In genomic region chrX:157818207-157818920, GRCm38 (mm10) we compare ENCODE assay signal across 8 mouse cellular contexts. TPM values are rescaled to one million over a fixed set of nuclear protein-coding genes. Genes with fewer than 3 reads are reported as not detected.
DNase-seq lines count a peak whose midpoint lies in the region; ATAC-seq lines count a peak whose summit lies in the region.

Gene Klhl34, plus strand, starts transcription at chrX:157818435.

- H3K36me3 ChIP-seq in embryonic facial prominence, embryonic 11.5 days (replicated peaks; ENCODE audit: control insufficient read depth, insufficient read depth, low read depth, low read length), result no peaks in the 10 kb centered on the region
- no peaks in the 10 kb centered on the region for H3K36me3 ChIP-seq in midbrain, embryonic 10.5 days

- H3K4me2 ChIP-seq in embryonic facial prominence, embryonic 11.5 days (ENCODE audit: low read depth, low read length), result peak within 1 kb of the TSS; percentile 33

- H3K4me1 ChIP-seq in embryonic facial prominence, embryonic 11.5 days (ENCODE audit: control insufficient read depth, insufficient read depth, low read length), result no peaks in the 10 kb centered on the region
- H3K4me1 ChIP-seq in midbrain, embryonic 10.5 days, result peaks cover 18% of the 10 kb centered on the region

- H3K27ac ChIP-seq in embryonic facial prominence, embryonic 11.5 days (replicated peaks; ENCODE audit: low read depth, low read length), result no peak within 1 kb of the TSS
- H3K27ac ChIP-seq in midbrain, embryonic 10.5 days (replicated peaks), result peak within 1 kb of the TSS; percentile 67

- peak within 1 kb of the TSS; percentile 5; the same call in 1 of the 2 replicates for H3K4me3 ChIP-seq in embryonic facial prominence, embryonic 11.5 days (ENCODE audit: low read depth, low read length)
- peak within 1 kb of the TSS; percentile 50 for H3K4me3 ChIP-seq in midbrain, embryonic 10.5 days

- no peaks in the 10 kb centered on the region for H3K9me3 ChIP-seq in embryonic facial prominence, embryonic 11.5 days (replicated peaks; ENCODE audit: control insufficient read depth, low read length)
- H3K9me3 ChIP-seq in midbrain, embryonic 10.5 days (replicated peaks), result no peaks in the 10 kb centered on the region

- no peaks in the 10 kb centered on the region for H3K27me3 ChIP-seq in embryonic facial prominence, embryonic 11.5 days (ENCODE audit: control insufficient read depth, insufficient read depth, low read length)
- peaks cover 75% of the 10 kb centered on the region for H3K27me3 ChIP-seq in midbrain, embryonic 10.5 days (ENCODE audit: low read depth, poor library complexity, severe bottlenecking)

- no peak within 1 kb of the TSS; the same call in 1 of the 2 replicates for H3K9ac ChIP-seq in embryonic facial prominence, embryonic 11.5 days (replicated peaks; ENCODE audit: low read length)

- whole genome bisulfite sequencing in embryonic facial prominence, embryonic 11.5 days, result 30% methylated on average over 28 of the region's 28 CpGs
- 33% methylated on average over 28 of the region's 28 CpGs for WGBS in midbrain, embryonic 10.5 days

- DNase-seq in right cerebral cortex, adult 18-20 months, result peak; percentile 3
- no peak for DNase-seq in right cerebral cortex, postnatal 36 days (ENCODE audit: low spot score in 2 of 2)
- peak; percentile 44 for DNase-seq in embryonic facial prominence, embryonic 11.5 days (ENCODE audit: low spot score)
- DNase-seq in midbrain, embryonic 10.5 days (ENCODE audit: low spot score), result peak; percentile 27
- no peak for DNase-seq in urinary bladder, postnatal 4 days (ENCODE audit: low spot score in 2 of 2)
- DNase-seq in thymus, postnatal 10 days (ENCODE audit: low spot score in 2 of 2), result no peak
- no peak for DNase-seq in adrenal gland, postnatal 4 days (ENCODE audit: low spot score in 2 of 2)

- ATAC-seq in embryonic facial prominence, embryonic 11.5 days (replicated peaks; ENCODE audit: insufficient number of reproducible peaks, low FRiP score, low TSS enrichment, low read depth), result 0 out of 2 replicates have a peak, but pooled peaks have one; percentile 61
- ATAC-seq in hematopoietic stem cell, adult 5-6 weeks (replicated peaks in 1 of 2; ENCODE audit: insufficient read depth in 1 of 2, low FRiP score in 2 of 2, low TSS enrichment in 1 of 2, low read depth in 1 of 2, poor library complexity in 2 of 2, severe bottlenecking in 2 of 2), result peak; percentile 62 to 70

RNA-seq across cellular contexts. Expression of gene Klhl34, which starts in this region (rescaled TPM):
- 0.80 and 1.3 TPM in 2 replicates for polyA plus RNA-seq in embryonic facial prominence, embryonic 11.5 days (2014; fragmentation: Nextera tagmentation; extraction: Ambion mirVana)
- not detected in 2 replicates for total RNA-seq in hematopoietic stem cell, adult 5-6 weeks (2017)
- polyA plus RNA-seq in midbrain, embryonic 10.5 days (2016; fragmentation: Nextera tagmentation; extraction: Ambion mirVana), result 1.6 TPM in 2 replicates
- not detected for total RNA-seq in adrenal gland, postnatal 4 days (2021)

Comparison
In these comparisons a context has a peak if more than half of its experiments do, and no peak if none do; other contexts are left out.
1. DNase-seq: peak in right cerebral cortex, adult 18-20 months (single experiment), embryonic facial prominence, embryonic 11.5 days (single experiment) and midbrain, embryonic 10.5 days (single experiment); none in right cerebral cortex, postnatal 36 days (0 of 2), urinary bladder, postnatal 4 days (0 of 2), thymus, postnatal 10 days (0 of 2) and adrenal gland, postnatal 4 days (0 of 2).
2. Peak in ATAC-seq in hematopoietic stem cell, adult 5-6 weeks; RNA of the gene not detected or under 1 TPM.